Mouse (Mus musculus) G1E (cell line): Measurements from ENCODE around the gene Klf7. TPM values are rescaled to one million over a fixed set of nuclear protein-coding genes. Genes with fewer than 3 reads are reported as not detected.

Experiments used
- ATAC-seq: 2 replicates; pipeline ENCODE4 v1.8.0; 2016; ENCODE audit warnings: mild to moderate bottlenecking; ENCODE audit not compliant: insufficient number of reproducible peaks, poor library complexity, low FRiP score, severe bottlenecking; ENCODE audit errors: extremely low read depth
- DNase-seq: peaks from one replicate; pipeline ENCODE4 v3.0.0; 2012; ENCODE audit warnings: low spot score
- H3K27me3 ChIP-seq: 2 replicates; pipeline ENCODE4 v1.6.1; 2012; ENCODE audit warnings: mild to moderate bottlenecking, low read length, inconsistent platforms; ENCODE audit not compliant: insufficient read depth
- H3K36me3 ChIP-seq: replicated peaks from 2 replicates; pipeline ENCODE3; 2012; ENCODE audit warnings: mild to moderate bottlenecking, inconsistent platforms
- H3K4me1 ChIP-seq: 2 replicates; pipeline ENCODE4 v1.6.1; 2012; ENCODE audit warnings: low read depth, low read length, inconsistent platforms, mixed read lengths; ENCODE audit not compliant: insufficient read depth
- H3K4me3 ChIP-seq: 2 replicates; pipeline ENCODE4 v1.5.1; 2012; ENCODE audit warnings: low read depth, mild to moderate bottlenecking, inconsistent platforms, low read length, moderate library complexity, mixed read lengths
- H3K9me3 ChIP-seq: replicated peaks from 2 replicates; pipeline ENCODE4 v1.6.1; 2012; ENCODE audit warnings: inconsistent platforms
- CTCF ChIP-seq: IDR thresholded peaks from 2 replicates; pipeline ENCODE4 v1.5.1; 2012; ENCODE audit warnings: low read depth, low read length, inconsistent platforms, mixed read lengths
- GATA1 ChIP-seq: IDR thresholded peaks from 2 replicates; pipeline ENCODE4 v1.6.1; 2012; ENCODE audit warnings: borderline replicate concordance, low read length, inconsistent platforms, mixed read lengths
- GATA2 ChIP-seq: IDR thresholded peaks from 2 replicates; pipeline ENCODE4 v1.6.1; 2012; ENCODE audit warnings: low read depth, low read length, inconsistent platforms, borderline replicate concordance
- POLR2AphosphoS5 ChIP-seq: IDR thresholded peaks from 2 replicates; pipeline ENCODE4 v1.6.1; 2012; ENCODE audit warnings: low read depth, low read length, inconsistent platforms; ENCODE audit not compliant: insufficient replicate concordance
- TAL1 ChIP-seq: conservative IDR thresholded peaks from 2 replicates; pipeline ENCODE4 v1.6.1; 2012; ENCODE audit warnings: low read depth, low read length, inconsistent platforms, mixed read lengths
- polyA plus RNA-seq: library from polyadenylated mRNA; stranded (reverse); fragments of >175 nt; gene quantifications from 2 replicates; pipeline ENCODE4 v1.2.3, GENCODE M21; 2012
- total RNA-seq, 2 experiments: library from RNA; stranded (forward) in 1 of 2; stranded (reverse) in 1 of 2; fragments of 200-1000 nt in 1 of 2; fragments of >200 nt in 1 of 2; fragmentation: Nextera tagmentation in 1 of 2; gene quantifications; 2 replicates each; pipeline ENCODE4 v1.2.3; 2014 to 2017

Gene Klf7
- total RNA-seq (2014; fragmentation: Nextera tagmentation) (not detected in 2 replicates), total RNA-seq (2017) (0.11 and 0.12 TPM in 2 replicates), polyA plus RNA-seq (not detected in 2 replicates)

GRCm38 (mm10) chr1:64121559-64122465, at the start of gene Klf7:
Klf7 (minus strand) TSS chr1:64122282.
- H3K4me3 ChIP-seq: no peak within 1 kb of the TSS
- ATAC-seq: no peak
- 0 out of 2 replicates have a peak, but pooled peaks cover 3% of the 10 kb centered on the region for H3K4me1 ChIP-seq
- H3K36me3 ChIP-seq: no peaks in the 10 kb centered on the region
- TF ChIP-seq GATA2: no peak
- TF ChIP-seq GATA1: no peak
- no peak for TF ChIP-seq TAL1
- TF ChIP-seq POLR2AphosphoS5: no peak
- no peak for TF ChIP-seq CTCF
- peaks cover 13% of the 10 kb centered on the region; the same call in 1 of the 2 replicates for H3K27me3 ChIP-seq
- no peaks in the 10 kb centered on the region for H3K9me3 ChIP-seq
- no peak for DNase-seq

- Histone ChIP-seq H3K36me3 (no peaks in the 10 kb centered on the region), H3K9me3 (no peaks in the 10 kb centered on the region), H3K4me3 (no peak overlapping the region), H3K27me3 (no peaks in the 10 kb centered on the region), H3K4me1 (no peaks in the 10 kb centered on the region)
- no peak for DNase-seq
- ATAC-seq: no peak
- TF ChIP-seq CTCF (no peak), POLR2AphosphoS5 (no peak), GATA1 (no peak)
Measured at GRCm38 (mm10) chr1:64164526-64165062, 42.5 kb upstream of the Klf7 start.

DNA sequence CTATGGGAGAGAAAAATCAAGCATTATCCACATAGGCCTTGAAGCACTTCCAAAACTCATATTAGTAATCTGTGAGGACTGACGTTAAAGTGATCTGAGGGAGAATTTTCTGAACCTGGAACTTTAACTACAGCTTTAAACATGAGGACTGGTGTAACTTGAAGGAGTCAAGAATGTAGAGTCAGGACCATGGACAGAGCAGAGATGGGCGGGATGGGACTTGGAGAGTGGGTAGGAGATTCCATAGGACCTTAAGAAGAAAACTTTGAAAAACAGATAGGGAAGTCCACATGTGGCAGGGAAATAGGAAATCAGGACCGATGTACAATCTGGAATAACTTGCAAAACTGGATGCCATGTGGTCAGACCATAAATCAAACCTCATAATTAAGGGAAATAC, 36.7 kb upstream of the Klf7 start:
- H3K4me1 ChIP-seq: no peaks in the 10 kb centered on the region
- no peaks in the 10 kb centered on the region for H3K27me3 ChIP-seq
- ATAC-seq (no peak), DNase-seq (no peak)
- no peaks in the 10 kb centered on the region for H3K36me3 ChIP-seq
- no peaks in the 10 kb centered on the region for H3K9me3 ChIP-seq
- no peak overlapping the region for H3K4me3 ChIP-seq
- no peak for TF ChIP-seq GATA2
- no peak for TF ChIP-seq GATA1
- no peak for TF ChIP-seq POLR2AphosphoS5
- TF ChIP-seq TAL1: no peak
- no peak for TF ChIP-seq CTCF

GRCm38 (mm10) chr1:64149185-64149584, 27.1 kb upstream of the Klf7 start:
- H3K36me3 ChIP-seq: no peaks in the 10 kb centered on the region
- no peaks in the 10 kb centered on the region for H3K4me1 ChIP-seq
- no peak overlapping the region for H3K4me3 ChIP-seq
- no peaks in the 10 kb centered on the region for H3K9me3 ChIP-seq
- ATAC-seq (no peak), DNase-seq (no peak)
- TF ChIP-seq GATA2 (no peak), POLR2AphosphoS5 (no peak), GATA1 (no peak), TAL1 (no peak), CTCF (no peak)
- H3K27me3 ChIP-seq: no peaks in the 10 kb centered on the region; the same call in 1 of the 2 replicates

DNA sequence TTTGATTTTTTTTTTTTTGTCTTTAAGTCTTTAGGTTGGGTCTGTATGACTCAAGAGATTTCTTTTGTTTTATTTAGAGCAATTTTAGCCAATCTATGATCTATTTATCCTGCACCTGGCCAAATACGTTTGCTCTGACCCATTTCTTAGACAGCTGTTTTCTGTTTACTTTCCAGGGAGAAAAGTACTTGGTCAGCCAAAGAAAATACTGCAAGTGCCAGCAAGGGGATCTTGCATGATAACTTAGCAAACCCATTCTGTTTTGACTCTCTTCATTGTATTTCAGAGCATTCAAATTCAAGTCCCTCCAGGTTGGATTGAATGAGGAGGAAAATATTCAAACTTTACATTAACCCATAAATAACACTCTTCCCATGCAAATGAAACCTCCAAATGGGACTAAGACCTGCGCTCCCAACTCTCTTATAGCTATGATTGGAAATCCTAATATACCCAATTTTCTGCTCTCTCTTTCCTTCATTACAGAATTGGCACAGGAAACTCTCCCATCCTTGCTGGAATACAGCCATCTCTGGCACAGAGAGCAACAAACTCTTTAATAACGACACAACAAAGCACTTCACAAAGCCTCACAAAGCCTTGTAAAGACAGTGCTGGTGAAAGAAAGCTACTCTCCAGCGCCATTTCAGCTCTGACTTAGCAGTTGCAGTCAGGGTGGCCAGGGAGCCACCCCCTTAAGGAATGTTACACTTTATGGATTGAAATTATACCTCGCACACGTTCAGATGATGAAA, 20.8 kb upstream of the Klf7 start:
- H3K27me3 ChIP-seq: no peaks in the 10 kb centered on the region
- ATAC-seq: no peak
- H3K9me3 ChIP-seq: no peaks in the 10 kb centered on the region
- H3K4me1 ChIP-seq: no peaks in the 10 kb centered on the region
- no peak overlapping the region for H3K4me3 ChIP-seq
- DNase-seq: no peak
- no peaks in the 10 kb centered on the region for H3K36me3 ChIP-seq
- TF ChIP-seq POLR2AphosphoS5: no peak
- no peak for TF ChIP-seq GATA1
- no peak for TF ChIP-seq TAL1
- TF ChIP-seq GATA2: no peak
- TF ChIP-seq CTCF: no peak

DNA sequence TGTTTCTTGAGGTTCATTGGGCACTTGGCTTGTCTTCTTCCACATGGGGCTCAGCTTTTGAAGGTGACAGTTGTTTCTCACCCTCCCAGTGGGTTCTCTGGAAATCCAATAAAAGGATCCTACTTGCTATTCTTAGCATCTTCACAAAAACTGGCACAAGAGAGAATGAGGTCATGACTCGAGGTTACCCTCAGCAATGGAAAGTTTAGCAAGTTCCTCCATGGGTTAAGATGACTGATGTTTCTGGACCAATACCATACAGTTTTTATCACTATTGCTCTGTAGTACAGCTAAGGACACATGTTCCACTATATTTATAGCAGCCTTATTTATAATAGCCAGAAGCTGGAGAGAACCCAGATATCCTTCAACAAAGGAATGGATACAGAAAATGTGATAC, 12.4 kb upstream of the Klf7 start:
- no peak for DNase-seq
- no peaks in the 10 kb centered on the region for H3K36me3 ChIP-seq
- no peaks in the 10 kb centered on the region for H3K9me3 ChIP-seq
- TF ChIP-seq GATA1 (no peak), POLR2AphosphoS5 (no peak), CTCF (no peak), TAL1 (no peak), GATA2 (no peak)
- H3K4me3 ChIP-seq: no peak overlapping the region
- no peak for ATAC-seq
- H3K4me1 ChIP-seq: no peaks in the 10 kb centered on the region
- H3K27me3 ChIP-seq: no peaks in the 10 kb centered on the region
